Mouse (Mus musculus) heart, postnatal 0 days (tissue): ENCODE measurements around the gene Mcur1.

ENCODE experiments used
- CTCF ChIP-seq: IDR thresholded peaks from 2 replicates; pipeline ENCODE4 v1.5.1; 2016; ENCODE audit warnings: antibody characterized with exemption, control low read depth, low read depth
- EP300 ChIP-seq: IDR thresholded peaks from 2 replicates; pipeline ENCODE4 v1.6.1; 2016; ENCODE audit warnings: antibody characterized with exemption, low read depth

- TF ChIP-seq CTCF, result peak; percentile 92
- TF ChIP-seq EP300, result no peak
Measured at GRCm38 (mm10) chr13:43565346-43565745, 5.4 kb upstream of the Mcur1 start.
